Mouse (Mus musculus) bone marrow macrophage, adult 2 months (primary cell): ENCODE results near the gene Tfrc.

Source experiments
- CTCF ChIP-seq: IDR thresholded peaks from 2 replicates; pipeline ENCODE4 v1.5.1; 2012; ENCODE audit warnings: low read depth, mild to moderate bottlenecking, low read length, moderate library complexity
- POLR2A ChIP-seq: IDR thresholded peaks from 2 replicates; pipeline ENCODE4 v1.6.1; 2012; ENCODE audit warnings: mild to moderate bottlenecking, low read depth, low read length, borderline replicate concordance

DNA sequence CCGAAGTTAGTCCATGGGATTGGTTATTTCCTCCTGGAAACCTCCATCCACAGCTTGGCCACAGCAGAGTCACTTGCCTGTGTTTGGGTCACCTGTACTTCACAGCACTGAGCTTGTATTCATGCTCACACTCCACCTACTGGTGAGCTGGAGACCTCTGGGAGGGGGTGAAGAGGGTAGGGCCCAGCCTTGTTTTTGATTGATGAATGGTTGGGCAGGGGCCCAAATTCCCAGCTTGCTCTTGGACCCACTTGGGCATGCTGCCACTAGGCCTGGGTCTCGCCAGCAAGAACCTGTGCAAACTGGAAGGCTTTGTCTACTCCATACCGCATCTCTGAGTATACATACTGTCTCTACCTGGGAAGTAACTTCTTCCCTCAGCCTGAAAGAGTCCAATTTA is 26.6 kb downstream of the Tfrc start:
- no peak for TF ChIP-seq CTCF
- TF ChIP-seq POLR2A: no peak
